Mouse (Mus musculus) small intestine, adult 2 months (tissue): ENCODE results near the gene Bdp1.

ENCODE experiments used
- CTCF ChIP-seq: fragments of 200-500 bp; IDR thresholded peaks from 2 replicates; pipeline ENCODE4 v1.5.1; 2012; ENCODE audit warnings: low read depth, mild to moderate bottlenecking, control low read depth, inconsistent platforms, low read length, moderate library complexity, mixed read lengths; ENCODE audit not compliant: insufficient replicate concordance, insufficient read length; ENCODE audit errors: extremely low read depth
- POLR2A ChIP-seq: fragments of 200-500 bp; IDR thresholded peaks from 2 replicates; pipeline ENCODE4 v1.6.1; 2012; ENCODE audit warnings: low read depth, mild to moderate bottlenecking, control low read depth, inconsistent platforms, low read length, moderate library complexity

GRCm38 (mm10) chr13:100063936-100064335 is 39.9 kb downstream of the Bdp1 start:
- TF ChIP-seq CTCF (no peak), POLR2A (no peak)
